Mouse (Mus musculus) adrenal gland, adult 8-10 months (tissue): ENCODE measurements around the gene Gcnt1. TPM values are rescaled to one million over a fixed set of nuclear protein-coding genes. Genes with fewer than 3 reads are reported as not detected.

Experiments
- DNase-seq: peaks from one replicate; pipeline ENCODE4 v3.0.0; 2022
- total RNA-seq, 4 experiments: library from RNA; stranded (reverse); gene quantifications; 2 replicates each; pipeline ENCODE4 v1.2.4; 2022

Gene Gcnt1
- total RNA-seq, 4 experiments from 2014 or later = 2.0 to 2.6 (median 2.5) TPM

DNA sequence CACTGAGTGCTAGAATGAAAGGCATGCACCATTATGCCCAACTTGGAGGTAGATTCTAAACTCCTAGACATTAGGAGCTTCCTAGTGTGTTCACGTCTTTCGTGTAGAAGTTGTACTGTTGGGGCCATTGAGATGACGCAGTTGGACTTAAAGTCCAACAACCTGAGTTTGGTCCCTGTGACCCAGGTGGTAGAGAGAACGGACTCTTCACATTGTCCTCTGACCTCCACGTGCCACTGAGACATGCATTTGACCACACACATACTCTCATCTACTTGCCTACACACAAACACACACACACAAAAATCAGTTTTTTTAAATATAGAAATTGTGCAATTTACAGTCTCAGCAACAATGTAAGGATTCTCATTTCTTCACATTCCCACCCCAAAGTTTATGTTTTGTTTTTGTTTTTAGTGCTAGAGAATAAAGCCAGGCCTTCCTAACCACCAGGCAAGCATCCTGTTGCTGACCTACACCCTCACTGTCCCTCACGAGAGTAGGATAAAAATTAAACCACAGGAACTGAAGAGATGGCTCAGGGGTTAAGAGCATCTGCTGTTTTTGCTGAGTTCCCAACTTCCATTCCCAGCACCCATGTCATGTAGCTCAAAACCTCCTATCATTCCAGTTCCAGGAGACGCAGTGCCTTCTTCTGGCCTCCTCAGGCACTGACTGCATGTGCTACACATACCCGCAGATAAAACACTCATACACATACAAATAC is 6.1 kb downstream of the Gcnt1 start:
- no peak for DNase-seq

DNA sequence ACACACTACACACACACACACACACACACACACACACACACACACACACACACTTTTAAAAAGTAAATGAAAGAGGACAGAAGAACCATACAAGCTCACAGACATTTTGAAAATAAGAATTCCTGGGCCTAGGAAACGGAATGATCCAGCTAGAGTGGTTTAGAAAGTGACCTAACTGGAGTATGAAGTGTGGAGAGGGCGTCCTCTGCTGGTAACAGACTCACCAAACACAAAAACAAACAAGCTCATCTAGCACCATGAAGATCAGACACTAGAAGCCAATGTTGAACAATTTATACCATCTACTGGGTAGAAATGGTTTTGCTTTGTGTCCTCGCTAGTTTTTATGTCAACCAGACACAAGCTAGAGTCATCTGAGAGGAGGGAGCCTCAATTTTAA is 7.9 kb downstream of the Gcnt1 start:
- peak; percentile 6 for DNase-seq

DNA sequence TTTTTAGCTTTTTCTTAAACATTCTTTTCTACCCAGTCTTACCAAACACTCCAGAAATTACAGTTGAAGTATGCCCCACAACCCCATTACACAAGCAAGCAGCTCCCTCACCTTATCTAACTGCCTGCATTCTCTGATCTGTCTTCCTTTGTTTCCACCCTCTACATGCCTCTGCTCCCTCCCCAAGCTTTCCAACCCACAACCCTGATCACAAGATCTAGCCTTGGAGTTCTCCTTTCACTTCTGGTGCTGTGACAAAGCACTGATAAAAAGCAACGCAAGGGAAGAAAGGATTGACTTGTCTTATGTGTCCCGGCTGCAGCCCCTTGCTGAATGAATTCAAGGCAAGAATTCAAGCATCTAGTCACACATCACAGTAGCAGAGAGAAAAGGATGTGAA is 11.5 kb downstream of the Gcnt1 start:
- no peak for DNase-seq

DNA sequence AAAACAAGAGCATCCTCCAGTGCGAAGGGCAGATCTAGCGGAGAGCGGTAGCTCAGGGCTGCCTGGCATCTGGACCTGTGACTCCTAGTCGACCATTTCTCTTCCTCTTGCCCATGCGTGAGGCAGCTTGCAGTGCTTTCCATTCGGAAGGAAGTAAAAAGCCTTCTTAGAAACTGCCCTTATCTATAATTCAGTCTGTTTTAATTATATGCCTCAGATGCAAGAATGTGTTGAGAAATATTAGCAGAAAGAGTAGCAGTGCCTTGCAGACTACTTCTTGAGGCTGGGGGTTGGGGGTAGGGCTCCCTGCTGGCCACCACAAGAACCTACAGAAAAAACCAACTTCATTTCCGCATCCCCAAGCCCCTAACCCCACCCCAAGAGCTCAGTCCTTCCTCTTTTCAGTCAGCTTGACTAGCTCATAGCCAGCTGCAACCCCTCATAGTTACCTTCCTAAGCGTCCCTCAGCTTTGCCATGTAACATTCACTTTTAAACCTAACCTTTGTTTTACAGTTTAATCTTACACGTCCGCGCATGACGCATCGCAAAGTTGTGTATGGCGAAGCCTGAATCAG is 13.2 kb downstream of the Gcnt1 start:
- DNase-seq = no peak

DNA sequence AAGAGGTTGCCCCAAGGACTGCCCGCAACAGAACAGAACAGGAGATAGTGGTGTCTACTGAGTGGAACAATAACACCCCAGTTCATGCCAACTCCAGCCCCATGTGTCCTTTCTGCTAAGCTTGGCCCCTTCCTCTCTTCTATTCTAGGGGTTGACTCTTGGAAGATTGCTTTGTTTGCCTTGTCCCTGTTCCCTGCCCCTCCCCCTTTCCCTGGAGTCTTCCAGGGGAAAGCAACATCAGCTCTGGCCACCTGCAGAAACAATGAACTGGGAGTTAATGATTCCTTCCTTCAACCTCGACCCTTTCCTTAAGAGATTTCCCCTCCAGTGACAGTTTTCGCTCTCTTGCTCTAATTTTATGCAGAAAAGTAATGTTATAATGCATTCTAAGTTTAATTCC is 15.3 kb downstream of the Gcnt1 start:
- no peak for DNase-seq

DNA sequence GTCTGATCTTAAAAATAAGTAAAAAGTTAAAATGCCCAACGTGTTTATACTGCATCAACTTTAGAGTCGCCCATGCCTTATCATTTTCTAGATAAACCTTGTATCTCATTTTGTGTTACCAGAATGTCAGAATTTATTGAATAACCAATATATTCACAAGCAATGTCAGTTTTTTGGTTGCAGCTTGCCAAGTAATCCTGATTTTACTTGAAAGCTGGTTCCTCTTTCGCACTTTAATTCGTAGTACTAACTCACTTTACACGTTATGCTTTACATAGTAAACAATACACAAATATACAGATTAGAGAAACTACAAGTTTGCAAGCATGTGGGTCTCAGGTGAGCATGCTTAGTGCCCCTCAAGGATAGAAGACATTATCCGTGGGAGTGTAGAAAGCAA is 15.7 kb downstream of the Gcnt1 start:
- no peak for DNase-seq

DNA sequence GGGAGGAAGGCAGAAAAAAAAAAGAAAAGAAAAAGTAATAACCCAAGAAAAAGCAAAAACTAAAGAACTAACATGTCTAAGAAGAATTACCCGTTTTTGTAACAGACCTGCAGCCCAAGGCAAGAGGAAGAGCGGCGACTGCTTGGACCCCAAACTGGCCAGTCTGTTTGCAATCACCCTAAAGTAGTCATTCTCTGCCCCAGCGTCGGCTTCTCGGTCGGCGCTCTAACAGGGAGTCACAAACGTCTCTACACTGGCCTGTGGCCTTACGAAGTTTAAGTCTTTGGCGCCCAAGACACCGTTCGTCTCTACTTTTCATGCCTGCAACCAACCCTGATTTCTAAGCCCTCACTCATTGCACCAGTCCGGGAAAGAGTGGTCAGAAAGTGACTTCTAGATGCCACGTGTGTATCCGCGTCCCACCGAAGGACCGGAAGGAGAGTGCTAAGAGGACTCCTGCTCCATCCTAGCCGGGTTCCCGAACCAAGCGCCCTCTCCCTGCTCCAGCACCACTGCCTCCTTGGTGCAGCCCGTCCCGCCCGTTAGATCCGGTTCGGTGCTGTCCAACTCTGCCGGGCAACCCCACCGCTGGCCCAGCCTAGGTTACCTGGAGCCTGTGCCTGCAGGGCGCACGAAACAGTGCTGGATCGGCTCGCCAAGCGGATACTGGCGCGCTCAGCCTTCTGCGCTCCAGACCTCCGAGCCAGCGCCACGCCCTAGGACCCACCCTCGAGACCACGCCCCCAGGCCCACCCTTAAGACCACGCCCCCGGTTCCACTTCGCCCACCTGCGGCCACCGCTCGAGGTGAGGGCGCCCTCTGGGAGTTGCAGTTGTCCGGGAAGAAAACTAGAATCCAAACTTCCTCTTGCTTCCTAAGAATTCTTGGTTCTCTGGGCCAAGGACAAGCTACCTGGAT is 16.4 kb downstream of the Gcnt1 start:
- DNase-seq = peak; percentile 13

DNA sequence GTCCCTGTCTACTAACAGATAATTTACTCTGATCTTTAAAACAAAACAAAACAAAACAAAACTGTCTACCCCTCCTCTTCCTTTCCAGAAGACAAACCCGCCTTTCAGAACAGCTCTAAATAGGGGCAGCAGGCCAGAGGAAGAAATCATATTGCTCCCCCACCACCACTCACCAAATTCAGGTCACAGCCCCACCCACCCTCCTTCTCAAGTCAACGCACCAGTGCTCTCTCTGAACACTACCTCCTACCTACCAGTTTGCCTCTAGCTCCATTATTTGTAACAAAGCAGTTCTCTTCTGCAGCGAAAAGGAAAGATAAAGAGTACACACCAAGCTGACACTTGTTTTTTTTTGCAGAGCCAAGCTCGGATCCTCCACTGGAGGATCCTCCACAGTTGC is 17.3 kb downstream of the Gcnt1 start:
- no peak for DNase-seq

DNA sequence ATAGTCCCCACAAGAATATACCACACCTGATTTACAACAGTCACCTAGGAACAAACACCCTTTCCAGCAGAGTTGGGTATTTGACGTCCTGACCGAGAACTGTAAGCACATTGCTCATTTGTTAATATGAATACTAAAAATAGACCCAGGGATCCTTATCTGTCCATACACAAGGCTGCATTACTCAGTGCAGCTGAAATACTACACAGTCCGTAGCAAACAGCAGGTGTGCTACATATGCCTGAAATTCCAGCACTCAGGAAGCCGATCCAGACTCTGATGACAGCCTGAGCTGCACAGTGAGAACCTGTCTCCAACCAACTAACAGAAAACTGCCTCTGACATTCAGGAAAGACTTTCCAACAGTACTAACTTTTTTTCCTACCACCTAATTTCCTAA is 17.8 kb downstream of the Gcnt1 start:
- no peak for DNase-seq

DNA sequence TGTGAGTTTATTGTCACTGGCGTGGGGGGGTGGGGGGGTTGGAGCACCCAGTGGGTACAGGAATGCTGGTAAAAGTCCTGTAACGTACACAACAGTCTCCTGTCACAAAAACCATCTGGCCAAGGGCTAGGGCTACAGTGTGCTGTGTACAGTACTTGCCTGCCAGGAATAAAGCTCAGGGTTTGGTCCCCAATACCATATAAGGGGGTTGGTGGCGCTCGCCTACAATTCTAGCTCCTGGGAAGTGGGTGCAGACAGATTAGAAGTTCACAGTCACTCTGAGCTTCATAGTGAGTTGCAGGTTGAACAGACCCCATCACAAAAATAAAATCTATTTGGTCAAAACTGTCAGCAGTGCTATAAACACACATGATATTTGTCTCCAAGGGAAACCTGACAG is 18.3 kb downstream of the Gcnt1 start:
- no peak for DNase-seq

DNA sequence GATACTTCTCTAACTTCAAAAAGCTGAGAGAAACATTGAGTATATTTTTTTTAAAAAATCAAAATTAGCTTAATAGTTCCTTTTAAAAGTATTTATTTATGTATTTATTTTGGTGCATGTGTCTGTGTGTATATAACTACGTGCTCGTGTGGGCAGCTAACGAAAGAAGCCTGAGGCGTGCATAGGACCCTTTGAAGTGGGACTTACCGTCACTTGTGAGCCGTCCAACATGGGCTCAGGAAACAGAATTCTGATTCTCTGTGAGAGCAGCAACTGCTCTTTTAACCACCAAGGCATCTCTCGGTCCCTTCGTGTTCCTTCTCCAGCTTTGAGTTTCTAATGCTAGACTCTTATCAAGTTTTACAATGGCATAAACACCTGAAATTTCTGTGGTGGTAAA is 18.9 kb downstream of the Gcnt1 start:
- no peak for DNase-seq

DNA sequence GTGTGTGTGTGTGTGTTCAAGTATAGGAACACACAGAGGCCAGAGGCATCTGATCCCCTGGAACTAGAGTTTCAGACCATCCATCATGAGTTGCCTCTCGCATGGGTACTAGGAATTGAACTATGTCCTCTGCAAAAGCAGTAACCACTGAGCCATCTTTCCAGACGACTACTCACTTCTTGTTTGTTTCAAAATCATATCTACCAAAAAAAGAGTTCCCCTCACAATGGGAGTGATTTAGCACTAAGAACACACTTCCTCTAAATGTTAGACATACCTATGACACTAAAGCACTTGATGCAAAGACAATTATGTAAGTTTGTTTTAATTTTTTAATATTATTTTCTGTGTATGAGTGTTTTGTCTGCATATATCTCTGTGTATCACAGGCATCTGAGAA is 24.8 kb downstream of the Gcnt1 start:
- DNase-seq = no peak

DNA sequence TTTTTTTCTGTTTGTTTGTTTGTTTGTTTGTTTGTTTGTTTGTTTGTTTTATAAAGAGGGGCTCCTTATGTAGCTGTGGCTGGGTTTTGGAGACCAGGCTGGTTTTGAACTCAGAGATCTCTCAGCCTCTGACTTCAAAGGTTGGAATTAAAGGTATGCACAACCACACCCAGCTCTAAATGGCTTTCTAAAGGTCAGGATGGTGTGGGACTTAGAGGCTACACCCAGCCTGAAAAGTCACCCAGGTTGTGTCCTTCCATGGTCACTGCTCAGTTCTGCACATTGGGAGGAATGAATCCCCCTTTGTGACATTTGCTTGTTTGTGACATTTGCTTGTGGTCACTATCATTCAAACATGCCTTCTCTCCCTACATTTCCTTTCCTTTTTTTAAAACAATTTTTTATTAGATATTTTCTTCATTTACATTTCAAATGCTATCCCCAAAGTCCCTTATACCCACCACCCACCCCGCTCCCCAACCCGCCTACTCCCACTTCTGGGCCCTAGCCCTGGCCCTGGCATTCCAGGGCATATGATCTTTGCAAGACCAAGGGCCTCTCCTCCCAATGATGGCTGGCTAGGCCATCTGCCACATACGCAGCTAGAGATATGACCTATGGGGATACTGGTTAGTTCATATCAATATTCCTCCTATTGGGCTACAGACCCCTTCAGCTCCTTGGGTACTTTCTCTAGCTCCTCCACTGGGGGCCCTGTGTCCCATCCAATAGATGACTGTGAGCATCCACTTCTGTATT is 25.7 kb downstream of the Gcnt1 start:
- DNase-seq = no peak

DNA sequence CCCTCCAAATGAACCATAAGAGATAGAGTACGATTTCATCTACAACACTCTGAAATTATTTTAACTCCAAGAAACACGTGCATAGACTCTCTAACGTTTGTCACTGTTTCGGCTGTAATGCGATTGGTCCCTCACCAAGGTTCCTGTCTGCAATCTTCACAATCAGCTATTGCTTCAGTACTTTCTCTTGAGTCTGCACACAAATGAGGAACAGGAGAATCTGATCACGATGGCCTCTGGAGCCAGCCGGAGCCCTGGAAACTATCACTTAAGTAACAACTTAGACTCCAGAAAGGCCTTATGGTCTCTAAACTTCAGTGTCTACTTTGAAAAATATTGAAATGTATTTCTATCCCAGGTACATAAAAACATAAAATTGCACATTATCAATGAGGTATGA is 27.8 kb downstream of the Gcnt1 start:
- no peak for DNase-seq

DNA sequence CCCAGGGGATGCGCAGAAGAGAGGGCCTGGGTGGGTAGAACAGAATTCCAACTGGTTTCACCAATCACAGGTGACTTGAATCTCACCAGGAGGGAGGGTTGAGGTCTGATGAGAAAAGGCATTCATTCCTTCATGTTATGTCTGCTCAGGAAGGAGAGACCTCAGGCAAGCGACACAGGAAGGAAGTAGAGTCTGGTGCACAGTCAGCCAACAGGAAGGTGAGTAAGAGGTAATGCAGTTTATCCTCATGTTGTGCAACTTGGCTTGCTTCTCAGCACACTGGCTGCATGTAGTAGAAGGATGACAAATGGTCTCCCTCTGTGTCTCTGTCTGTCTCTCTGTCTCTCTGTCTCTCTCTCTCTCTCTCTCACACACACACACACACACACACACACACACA is 33.1 kb downstream of the Gcnt1 start:
- no peak for DNase-seq

DNA sequence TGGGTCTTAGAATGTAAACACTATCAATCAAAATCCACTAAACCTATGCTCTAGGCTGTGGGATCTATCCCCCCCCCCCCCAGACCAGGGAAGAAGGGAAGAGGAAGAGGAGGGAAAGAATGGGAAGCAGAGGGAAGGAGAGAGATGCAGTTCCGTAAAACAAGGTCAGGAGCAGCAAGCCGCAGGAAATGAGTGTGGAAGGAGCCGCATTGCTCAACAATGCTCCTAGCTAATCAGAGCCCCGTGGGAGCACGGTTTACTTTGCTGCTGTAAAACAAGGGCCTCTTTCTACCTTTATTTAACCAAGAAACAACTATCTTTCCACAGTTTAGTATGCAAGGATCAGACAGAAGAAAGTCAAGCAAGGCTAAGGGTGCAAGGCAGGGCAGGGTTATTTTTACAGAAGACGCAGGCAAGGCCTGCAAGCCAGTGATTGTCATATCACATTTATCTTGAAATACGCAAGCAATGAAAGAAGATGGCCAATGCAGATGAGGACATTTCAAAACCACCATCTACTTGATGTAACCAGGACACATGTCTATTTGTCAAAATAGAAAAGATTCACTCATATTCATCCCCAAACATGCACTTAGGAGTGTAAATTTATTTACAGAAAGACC is 35.5 kb downstream of the Gcnt1 start:
- DNase-seq = no peak

DNA sequence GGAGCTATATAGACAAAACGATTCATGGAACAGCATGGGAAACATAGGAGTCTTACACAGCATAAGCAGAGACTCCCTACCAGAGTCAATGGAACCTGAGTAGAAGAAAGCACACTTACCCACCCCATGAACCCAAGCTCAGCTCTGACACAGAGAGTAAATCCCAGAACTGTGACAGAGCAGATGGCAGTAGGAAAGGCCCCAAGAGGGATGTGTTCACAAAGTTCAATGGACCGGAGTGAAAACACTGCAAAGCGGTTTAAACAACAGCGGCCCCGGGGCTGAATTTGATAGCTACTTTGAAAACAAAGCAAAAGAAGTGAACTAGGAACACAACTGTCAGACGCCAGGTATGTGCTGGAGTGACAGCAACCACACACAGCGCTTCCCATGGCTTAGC is 36.0 kb downstream of the Gcnt1 start:
- no peak for DNase-seq

DNA sequence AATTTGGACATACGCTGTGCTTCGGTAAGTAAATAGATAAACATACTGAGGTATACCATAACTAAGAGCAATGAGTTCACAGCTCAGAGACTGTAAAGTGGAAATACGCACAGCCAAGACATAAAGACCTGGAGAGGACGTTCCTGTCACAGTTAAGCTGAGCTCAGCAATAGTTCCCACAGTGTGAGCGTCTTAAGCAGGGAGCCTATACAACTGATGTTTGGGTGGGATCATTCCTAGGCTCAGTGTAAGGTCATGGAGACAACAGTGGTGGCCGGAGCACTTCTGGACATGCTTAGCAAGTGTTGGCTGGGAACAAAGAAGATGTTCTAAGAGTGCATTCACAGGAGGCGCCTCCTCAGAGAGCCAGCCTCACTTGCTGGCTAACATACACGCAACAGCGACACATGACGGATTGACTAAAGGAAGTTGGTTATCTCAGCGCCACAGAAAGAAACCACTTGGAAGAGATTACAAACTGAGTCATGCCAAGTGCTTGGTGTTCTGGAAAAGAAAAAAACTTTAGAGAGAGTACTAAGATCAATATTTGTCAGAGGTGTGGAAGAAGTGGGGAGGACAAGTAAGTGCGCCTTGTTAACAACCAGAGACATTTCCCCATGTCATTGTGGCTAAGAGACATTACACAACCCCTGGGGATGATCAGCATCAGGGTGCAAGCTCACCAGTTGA is 37.9 kb downstream of the Gcnt1 start:
- no peak for DNase-seq

DNA sequence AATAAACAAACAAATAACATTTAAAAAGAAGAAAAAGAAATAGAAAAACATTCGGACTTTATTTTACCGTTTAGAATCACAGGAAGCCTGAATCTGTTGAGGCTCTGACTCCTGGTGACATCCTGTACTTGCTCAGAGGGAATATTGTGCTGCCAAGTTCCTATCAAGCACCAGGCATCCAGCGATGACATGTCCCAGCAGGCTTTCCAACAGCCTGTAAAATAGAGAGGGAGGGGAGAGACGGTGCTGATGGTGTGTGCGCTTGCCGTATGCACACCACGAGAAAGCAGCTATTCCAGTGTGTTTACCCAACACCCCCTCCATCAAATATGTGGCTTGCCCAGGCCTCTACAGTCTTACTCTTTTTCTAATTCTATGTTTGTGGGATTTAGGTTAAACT is 39.6 kb downstream of the Gcnt1 start:
- DNase-seq = no peak

DNA sequence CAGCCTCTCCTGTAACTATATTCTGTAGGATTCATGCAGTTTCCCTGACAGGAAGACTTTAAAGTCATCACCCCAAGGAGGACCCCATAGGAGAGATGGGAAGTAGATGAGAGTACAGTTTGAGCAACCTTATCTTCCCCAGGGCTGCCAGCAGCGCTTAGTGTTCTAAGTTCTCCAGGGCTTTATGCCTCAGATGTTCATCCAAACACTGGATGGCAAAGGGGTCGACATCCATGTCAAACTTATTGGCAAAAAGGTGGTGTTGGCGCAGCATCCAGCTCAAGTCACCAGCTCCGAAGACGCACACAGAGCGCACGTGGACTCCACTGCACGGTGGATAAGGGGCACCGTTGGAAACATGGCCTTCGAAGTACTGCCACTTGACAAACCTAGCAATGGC is 43.7 kb downstream of the Gcnt1 start:
- DNase-seq = no peak

DNA sequence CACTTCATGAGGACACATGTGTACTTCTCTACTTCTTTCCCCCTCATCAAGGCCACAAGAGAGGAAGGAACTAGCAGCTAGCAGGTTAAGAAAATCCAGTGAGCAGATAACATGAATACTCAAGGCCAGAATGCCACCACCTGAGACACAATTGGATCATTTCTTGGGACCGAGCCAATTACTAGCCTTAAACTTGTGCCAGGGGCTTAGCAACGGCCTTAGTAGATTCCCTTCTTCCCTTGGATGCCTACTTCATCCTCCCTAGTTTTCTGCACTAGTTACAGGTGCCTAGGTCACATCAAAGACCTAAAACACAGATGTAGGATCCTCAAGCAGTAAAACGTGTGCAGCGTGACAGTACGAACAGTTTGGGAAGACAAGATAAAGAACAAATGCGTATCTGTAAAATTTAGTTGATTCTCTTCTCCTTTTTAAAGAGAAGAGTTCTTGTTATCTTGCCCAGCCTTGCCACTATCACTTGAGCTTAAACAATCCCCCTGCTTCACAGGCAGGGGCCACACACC is 44.7 kb downstream of the Gcnt1 start:
- DNase-seq = no peak
